Mouse (Mus musculus) spleen, postnatal 10 days (tissue): ENCODE results near the gene Peli2.

ENCODE experiments used
- DNase-seq, 2 experiments: peaks; one replicate each; pipeline ENCODE4 v3.0.0; 2021 to 2022; ENCODE audit warnings: low spot score in 2 of 2

Gene Peli2

DNA sequence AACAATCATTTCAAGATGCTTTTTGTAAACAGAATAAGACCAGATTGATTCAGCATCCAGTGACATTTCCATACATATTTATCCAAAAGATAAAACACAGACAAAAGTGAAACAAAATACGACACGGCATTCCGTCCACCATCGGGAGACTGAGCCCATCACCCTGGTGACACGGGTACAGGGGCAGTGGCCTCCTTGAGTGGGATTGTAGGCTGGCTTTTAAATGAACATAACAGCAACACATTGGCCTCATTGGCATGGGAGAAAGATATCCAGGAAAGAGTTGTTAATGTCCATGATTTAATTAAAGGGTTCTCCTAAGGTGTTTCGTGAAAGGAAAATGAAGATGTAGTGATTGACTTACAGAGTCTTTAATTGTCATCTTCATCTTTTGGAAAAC lies 5.3 kb downstream of the Peli2 start:
- DNase-seq: no peak

DNA sequence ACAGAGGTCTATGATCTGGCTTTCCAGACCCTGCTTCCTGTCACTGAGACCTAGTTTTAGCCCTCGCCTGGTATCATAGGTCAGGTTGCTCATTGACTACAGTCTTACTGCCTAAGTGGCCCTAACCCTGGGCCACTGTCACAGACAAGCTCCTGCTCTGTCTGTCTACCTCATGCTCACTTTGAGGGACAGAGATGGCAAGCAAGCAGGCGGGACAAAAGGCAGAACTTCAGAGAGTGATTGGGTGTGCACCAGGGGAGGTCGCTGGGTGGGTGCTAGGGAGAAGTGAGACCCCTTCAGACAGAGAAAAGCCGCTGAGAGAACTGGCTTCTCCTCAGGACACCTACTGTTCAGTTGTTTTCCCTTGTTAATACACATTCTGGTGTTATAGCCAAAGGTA lies 6.3 kb downstream of the Peli2 start:
- no peak for DNase-seq

DNA sequence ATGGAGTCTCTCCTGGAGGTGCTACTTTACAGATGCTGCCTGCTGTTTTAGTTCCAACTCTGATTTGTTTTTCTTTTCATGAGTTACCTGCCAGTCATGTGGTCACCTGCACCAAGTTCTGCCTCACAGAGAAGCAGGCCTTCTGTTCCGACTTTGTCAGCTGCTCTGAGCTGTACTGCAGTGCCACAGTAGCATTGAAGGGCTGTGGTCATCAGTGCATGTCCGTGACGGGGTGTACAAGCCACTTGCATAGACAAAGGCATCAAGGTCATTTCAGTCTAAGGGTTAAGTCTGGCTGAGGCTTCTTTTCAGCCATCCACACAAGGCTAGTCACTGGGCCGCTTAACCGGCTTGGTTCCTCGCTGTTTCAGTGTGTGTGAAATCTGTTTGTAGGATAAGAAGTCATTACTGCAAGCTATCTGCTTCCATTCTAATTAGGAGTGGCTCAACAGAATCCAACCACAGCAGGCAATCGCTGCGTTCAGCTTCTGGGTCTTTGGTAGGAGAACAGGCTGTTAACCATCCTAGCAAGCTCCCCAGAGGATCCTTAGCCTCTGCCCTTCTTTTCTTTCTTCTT lies 7.1 kb downstream of the Peli2 start:
- no peak for DNase-seq

DNA sequence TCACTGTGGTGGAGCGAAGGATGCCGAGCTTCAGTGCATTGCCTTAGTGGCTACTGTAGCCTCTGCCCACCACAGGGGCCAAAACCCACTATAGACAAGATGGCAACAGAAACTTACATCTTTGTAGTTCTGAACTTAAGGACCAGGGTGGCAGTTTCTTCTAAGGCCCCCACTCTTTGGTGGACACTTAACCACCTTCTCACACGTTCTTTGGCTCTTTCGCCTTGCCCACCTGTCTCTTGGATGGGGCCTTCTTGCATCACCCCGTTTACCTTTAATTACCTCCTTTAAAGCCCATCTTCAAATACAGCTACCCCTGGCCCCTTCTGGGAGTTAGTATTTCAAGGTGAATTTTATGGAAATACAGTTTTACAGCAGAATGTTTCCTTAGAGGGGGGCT lies 8.1 kb downstream of the Peli2 start:
- DNase-seq: no peak

DNA sequence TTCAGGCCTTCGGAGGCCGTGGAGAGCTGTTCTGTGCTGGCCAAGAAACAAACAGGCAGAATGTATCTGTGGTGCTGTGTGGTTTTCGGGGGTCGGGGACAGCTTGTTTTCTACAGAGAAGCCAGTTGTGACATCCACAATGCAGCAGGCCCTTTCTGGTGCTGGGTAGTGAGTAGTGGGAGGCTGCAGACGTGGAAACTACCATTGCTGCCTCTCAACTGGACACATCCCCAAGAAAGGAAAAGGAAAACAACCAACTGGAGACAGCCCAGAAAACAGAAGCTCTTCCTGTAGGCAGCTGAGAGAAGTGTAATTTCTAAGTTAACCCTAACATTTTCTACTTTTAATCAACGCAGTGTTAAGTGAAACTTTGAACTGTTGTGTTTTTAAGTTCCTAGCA lies 9.4 kb downstream of the Peli2 start:
- DNase-seq: no peak

DNA sequence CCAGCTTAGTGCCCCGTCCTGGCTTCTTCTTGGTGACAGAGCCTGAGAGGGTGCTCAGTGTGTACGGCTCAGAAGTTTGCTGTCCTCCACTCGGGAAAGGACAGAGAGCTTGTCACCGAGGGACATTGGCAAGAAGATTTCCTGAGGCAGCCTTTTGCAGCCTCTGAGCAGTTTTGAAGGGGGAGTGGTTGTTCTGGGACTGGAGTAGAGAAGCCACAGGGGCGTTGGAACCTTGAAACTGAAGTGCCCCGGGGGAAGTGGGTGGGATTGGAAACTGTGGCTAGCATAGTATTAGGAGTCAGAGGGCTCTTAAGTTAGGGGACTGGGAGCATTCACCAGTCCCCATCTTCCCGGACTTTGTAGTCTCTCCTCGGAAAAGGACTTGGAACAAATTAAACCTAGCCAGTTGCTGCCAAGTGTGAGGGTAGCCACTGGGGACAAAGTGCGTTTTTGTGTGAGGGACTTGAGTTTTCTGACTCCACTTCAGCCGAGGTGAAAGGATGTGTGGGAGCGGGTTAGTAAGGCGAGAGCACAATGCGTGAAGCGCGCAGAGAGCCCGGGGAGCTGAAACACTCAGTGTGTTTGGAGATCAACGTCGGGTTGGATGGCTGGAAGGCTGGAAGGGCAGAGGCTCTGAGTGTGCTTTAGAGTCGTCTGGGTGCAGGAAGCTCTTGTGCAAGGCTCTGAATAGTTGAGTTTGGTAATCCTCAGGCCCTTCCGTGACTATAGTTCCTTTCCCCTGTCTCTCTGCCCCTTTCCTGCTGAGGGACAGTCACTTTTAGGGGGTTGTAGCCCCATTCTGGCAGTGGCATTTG lies 10.3 kb downstream of the Peli2 start:
- DNase-seq: no peak

DNA sequence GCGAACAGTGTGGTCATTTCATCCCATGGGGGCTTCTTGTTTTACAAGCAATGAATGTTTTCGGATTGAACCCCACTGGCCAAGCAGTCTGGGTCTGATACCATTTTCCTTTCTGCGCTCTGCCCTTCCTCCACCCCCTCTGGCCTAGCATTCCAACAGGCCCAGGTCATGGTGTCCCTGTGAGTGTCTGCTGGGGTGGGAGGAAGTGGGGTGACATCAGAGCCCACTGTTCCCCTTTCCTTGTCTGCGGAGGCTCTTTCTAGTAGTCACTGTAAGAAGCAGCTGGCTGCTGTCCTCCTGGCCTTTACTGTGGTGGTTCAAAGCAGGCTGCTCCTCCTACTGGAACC lies 10.9 kb downstream of the Peli2 start:
- DNase-seq: no peak

DNA sequence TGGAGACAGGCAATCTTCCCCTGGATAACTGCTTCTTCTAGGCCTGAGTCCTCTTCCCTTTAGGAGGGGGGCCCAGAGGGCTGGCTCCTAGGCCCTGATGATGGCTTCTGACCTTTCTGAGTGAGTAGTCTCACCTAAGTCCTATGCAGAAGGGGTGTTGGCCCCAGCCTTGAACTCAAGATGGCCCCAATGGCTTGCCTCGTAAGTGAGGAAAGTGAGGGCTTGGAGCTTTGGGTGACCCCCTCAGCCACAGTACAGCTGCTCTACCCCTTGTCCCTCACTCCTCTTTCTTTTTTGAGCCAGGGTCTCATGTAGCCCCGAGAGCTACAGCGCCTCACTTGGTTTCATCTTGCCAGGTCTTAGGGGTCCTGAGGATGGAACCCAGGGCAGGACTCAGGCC lies 11.6 kb downstream of the Peli2 start:
- DNase-seq: no peak

DNA sequence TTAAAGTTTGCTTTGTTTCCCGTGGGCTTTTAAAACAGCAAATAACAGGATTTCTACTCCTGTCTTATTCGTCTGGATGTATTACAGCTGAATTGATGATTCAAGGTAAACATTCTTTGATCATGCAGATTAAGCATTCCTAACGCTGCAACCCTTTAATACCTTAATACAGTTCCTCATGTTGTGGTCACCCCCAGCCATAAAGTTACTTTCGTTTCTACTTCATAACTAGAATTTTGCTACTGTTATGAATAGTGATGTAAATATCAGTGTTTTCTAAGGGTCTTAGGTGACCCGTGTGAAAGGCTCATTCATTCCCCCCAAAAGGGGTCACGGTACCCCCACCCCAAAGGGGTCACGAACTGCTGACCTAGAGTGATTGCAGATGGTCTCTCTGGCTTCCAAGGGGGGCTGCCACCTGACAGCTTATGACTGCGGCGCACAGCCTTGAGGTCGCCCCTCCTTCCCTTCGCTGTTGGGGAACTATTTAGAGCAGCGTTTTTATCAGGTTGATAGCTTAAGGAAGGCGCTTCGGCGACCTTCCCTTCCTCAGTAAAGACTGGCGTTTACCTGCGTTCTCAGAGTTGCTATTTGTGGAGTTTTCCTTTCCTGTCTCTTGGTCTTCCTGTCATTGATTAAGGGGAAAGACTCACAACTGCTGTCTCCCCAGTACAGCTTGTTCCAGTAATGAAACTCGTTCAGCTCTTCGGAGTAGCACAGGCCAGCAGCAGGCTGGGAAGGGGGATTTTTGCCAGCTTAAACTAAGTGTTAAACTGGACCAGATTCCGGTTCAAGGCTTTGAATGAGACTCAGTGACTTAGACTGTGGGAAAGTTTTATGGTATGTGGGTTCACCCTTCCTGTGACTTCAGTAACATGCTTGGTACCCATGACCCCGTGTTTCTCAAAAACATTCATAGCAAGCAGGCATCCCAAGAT lies 12.5 kb downstream of the Peli2 start:
- no peak for DNase-seq

DNA sequence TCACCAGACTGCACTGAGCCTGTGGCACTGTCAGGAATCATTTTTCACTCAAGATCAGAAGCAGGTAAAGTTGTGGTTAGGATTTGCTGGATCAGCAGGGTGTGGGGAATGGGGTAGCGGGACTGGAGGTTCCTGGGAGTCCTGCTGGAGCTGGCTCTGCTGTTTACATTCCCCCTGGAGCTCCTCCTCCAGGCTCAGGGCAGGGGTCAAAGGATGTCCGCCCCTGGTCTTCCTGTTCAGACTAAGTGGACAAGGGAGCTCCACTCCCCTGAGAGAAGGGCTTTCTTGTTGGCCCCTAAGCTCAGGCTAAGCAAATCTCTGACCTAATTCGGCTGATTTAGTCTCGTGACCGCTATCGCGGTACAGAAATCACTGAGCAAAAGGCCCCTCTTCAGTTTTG lies 13.7 kb downstream of the Peli2 start:
- DNase-seq: no peak

DNA sequence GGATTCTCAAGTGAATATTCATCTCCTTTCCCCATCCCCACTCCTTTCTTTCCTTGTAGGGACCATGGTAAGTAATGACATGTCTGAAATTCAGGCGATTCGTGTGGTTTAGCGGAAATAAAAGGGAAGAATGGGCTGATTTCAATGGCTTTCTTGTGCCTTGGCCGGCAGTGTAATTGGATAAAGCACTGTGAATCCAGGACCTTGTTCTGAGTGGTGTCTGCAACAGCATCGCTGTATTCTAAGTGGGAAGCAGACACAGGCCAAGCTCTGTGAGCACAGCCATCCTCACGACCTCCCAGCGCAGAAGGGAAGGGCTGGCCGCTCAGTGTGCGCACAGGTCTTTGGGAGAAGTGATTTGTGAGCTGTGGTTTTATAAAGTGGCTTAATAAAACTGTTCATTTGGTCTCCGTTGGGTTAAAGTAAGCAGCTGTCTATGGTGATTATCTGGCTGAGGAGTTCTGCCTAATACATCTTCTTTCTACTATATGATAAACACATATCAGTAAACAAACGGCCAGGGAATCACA lies 15.3 kb downstream of the Peli2 start:
- DNase-seq: no peak

DNA sequence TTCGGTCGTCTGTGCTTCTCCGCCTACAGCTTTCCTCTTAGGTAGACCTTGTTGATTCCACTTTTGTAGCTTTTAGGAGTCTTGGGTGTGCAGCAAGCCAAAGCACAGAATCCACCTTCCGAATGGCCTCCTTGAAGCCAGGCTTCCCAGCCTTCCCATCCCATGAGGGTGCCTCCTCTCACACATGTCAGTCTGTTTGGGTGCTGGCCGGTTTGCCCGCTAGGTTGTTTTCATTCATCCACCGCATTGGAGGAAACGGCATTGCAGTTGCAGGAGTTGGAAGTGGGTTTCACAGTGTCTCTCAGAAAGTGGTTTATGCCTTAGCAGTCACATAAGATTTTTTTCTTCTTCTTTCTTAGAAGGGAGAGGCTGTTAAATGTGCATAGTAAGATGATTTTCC lies 17.1 kb downstream of the Peli2 start:
- no peak for DNase-seq

DNA sequence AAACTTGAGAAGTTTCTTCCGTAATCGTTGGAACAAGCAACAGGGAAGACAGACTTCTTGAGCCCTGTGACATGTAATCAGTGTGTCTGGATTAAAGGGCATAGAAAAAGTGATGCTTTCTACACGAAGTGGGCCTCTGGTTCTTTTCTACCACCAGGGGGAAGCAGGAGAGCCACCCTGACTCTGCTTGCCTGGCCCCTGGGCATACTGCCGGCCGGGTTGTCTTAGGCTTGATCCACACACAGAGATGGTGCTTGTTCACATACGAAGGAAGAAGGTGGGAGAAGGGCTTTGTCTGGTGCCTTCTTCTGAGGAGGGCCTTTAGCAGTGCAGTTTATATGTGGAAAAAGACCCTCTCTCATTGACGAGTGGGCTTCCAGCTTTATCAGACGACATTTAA lies 17.5 kb downstream of the Peli2 start:
- no peak for DNase-seq

DNA sequence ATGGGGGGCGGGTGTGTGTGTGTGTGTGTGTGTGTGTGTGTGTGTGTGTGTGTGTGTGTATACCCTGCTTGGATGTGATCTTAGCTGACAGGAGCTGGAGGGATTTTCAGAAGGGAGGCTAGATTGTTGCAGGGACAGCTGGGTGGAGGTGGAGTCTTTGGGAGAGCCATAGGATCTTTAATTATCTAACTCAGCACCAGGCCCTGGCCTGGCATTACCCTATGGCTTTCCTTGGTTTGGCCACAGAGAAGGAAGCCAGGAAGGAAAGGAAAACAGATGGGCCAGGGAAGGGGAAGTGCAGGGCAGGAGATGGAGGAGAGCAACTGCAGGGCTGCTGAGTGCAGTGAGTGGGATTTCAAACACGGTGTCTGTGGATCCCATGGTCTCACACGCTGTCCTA lies 18.8 kb downstream of the Peli2 start:
- no peak for DNase-seq

DNA sequence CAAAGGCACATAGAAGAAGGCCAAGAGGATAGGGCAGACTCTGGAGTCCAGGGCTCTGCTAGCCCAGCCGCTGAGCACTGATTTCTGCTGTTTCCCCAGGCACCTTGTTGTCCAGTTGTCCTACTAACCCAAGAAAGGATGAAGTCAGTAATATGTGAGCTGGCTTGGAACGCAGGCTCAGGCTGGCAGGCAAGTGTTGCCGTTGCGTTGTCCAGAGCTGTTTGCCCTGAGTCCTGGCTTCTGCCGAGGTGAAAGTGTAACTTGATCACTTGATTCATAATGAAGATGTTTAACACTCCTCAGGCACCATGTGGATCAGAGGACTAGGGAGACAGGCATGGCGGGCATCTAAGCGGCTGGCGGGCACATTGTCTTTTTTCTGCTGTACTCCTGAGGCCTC lies 21.1 kb downstream of the Peli2 start:
- DNase-seq: no peak

DNA sequence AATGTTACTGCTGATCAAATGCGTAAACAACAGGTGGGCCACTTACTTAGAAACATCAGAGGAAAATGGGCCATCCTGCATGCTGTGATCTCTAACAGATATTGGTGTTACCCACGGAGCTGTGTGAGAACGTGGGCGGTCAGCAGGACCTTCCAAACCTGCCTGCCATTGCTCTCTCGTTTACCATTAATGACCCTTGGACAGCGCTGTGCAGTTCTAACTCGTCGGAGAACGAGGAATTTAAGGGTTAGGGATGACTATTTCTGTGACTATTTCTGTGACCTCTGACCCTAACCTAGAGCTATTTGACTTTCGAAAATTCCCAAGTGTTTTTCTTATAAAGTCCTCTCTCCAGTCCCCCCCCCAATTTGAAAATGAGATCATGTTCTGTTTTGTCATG lies 22.1 kb downstream of the Peli2 start:
- DNase-seq: no peak

DNA sequence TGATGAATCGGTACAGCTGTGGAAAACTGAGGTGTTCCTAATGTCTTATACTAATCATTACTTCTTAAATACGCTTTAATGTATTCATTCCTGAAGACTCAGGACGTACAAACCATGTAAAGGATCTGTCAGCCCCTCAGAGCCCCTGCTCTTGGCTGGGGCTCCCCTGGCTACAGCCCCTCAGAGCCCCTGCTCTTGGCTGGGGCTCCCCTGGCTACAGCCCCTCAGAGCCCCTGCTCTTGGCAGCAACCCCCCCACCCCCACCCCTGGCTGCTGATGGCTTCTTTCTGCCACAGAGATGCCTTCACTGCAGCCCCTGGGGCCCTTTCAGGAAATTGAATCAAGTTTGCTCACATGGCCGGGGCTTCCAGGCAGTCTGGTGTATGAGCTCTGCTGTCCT lies 22.5 kb downstream of the Peli2 start:
- DNase-seq: no peak

DNA sequence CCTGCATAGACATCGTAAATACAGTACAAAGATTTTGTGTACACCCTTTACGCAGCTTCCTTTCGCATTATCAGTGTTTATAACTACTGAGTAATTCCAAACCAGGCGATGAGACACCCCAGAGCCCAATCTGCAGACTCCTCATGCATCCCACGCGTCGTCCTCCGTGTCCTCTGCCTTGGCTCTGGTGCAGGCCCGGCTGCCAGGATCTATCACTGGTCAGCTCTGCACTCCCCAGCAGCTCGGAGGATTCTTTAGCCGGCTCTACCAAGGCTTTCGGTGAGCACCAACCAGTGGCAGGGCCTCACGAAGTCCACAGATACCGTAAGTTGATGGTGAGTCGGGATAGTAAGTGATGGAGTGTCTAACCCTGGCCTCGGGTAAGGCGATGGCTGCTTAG lies 23.7 kb downstream of the Peli2 start:
- DNase-seq: no peak

DNA sequence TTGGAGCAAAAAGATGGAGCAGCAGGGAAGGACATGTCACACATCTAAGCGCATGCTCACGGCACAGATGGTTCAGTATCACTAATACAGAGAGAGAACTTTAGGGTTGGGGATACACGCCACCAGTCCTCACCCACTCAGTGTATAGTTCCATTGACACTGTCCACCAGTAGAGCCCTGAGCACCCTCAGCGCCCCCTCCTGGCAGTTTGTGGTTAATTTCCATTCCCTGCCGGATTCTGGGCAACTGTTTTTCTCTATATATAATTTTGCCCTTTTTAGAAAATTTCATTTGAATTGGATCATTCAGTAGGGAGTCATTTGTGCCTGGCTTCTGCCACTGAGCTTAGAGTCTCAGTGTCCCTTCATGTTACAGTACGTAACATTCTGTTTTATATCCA lies 27.1 kb downstream of the Peli2 start:
- DNase-seq: peak in 1 of 2 experiments; percentile 51

DNA sequence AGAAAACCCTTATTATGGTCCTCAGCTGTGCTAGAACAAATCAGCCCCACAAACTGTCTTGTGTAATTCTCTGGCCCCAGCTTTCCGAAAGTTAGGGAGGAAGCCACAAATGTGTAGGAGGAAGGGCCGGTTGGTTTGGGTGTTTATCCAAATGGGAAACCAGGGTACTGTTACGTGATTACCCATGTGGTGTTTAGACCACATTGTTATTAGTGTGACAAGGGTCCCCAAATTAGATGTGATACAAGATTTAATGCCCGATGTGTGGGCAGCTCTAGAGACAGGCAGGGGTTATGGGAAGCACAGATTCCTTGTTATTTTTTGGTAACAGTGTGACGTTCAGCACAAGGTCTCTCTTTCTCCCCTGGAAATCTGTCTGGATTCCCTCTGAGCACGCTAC lies 28.0 kb downstream of the Peli2 start:
- no peak for DNase-seq

DNA sequence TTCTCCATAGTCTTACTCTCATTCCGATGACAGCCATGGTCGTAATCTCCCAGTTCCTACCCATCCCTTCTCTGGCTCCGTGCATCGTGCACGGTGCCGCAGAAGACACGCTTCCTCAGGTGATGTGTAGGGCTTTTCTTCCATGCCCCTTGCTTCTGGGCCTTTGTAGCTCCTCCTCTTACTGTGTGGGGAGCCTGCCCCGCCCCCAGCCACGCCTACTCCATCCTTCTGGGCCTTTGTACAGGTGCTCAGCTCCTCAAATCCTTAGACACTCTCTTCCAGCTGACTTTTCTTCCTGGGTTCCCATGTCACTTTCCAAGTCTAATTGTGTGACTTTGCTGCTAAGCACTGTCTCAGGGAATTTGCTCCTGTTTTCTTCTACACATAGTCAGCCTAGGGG lies 28.7 kb downstream of the Peli2 start:
- no peak for DNase-seq

DNA sequence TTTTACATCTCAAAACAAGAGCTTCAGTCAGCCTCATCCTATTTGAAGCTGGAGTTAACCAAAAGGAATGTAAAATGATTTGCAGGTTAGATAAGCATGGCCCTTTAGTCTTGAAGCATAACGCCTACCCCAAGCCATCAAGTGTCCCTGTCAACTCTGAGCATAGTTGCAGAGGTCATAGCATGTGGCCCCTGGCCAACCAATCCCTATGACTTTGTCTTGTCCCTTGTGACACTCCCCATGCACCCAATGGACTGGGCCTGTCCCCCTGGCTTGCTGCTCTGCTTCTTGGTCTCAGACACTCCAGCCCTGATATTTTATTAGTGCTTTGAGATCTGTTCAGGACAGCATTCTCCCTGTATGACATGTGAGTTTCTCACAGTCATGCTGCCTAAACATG lies 30.3 kb downstream of the Peli2 start:
- no peak for DNase-seq

DNA sequence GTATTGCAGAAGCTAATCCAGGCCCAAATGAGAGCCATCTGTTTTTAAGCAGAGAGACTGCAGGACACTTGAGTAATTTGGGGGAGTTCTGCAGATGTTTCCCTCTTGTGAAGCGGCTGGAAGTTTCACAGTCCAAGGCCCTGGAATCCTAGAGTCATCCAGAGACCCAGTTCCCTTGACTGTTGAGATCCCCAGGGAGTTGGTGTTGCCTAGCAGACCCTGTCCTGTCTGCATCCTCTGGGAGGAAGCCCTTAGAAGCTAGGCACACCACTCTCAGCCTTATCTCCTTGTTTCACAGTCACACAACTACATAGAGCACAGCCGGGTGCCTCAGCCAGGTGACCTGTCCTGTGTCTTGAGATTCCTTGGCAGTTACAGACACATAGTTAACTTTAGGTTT lies 30.9 kb downstream of the Peli2 start:
- no peak for DNase-seq
